Mouse (Mus musculus): ENCODE results near the gene Arhgef3. TPM values are rescaled to one million over a fixed set of nuclear protein-coding genes. Genes with fewer than 3 reads are reported as not detected.

Gene Arhgef3
- total RNA-seq (2023) = 106 to 122 TPM (median 113 TPM) in 4 replicates

GRCm38 (mm10) chr14:27114362-27115274 lies at the start of gene Arhgef3:
Gene Arhgef3, plus strand, starts transcription at chr14:27114899.

GRCm38 (mm10) chr14:27428573-27428972 lies 313.9 kb downstream of the Arhgef3 start, which contains the start of gene Fam208a:
Gene Fam208a, plus strand, starts transcription at chr14:27428834.

Other genes starting within 250 kb of the Arhgef3 start
- not detected in 4 replicates for gene Asb14, start 220.3 kb upstream of the Arhgef3 start, total RNA-seq (2023)
- 35.9 to 53.5 TPM (median 50.0 TPM) in 4 replicates for gene Appl1, start 143.7 kb upstream of the Arhgef3 start, total RNA-seq (2023)
- 0.63 to 0.78 TPM in 2 of 4 replicates, not detected in the others for gene Hesx1, start 120.5 kb upstream of the Arhgef3 start, total RNA-seq (2023)
- 2.2 to 3.3 TPM (median 2.7 TPM) in 4 replicates for gene Il17rd, start 76.0 kb upstream of the Arhgef3 start, total RNA-seq (2023)

Measured in B cell, adult 62 days (primary cell).